In the genomic region with DNA sequence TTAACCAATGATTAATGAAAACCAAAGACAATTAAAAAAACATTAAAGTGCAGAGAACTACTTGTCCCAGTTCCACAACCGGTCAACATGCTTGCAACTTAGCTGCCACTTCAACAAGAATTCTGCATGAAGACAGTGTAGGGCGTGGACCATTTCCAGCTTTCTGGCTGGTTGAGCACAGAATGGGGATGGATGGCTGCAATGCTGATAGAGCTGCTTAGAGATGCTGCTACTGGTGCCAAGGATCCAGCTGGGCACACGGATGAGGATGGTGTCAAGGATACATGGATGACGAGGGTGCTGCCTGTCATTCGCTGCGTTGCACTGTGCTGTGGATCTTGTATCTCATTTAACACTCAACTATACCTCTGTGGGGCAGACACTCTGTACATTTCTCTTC, we compare ENCODE assay signal across 17 mouse cellular contexts.
"Had no signal": no experiment of that assay in that cellular context is flagged by ENCODE, and none has a peak within 500 bp of the region (broad histone marks: within the 10 kb centered on the region; RNA-seq: fewer than 3 reads in every experiment).

No protein-coding gene starts in this region.

- DNase-seq: retina, postnatal 1 day; right cerebral cortex, adult 18-20 months; right cerebral cortex, postnatal 14 days; right cerebral cortex, postnatal 25 days; right cerebral cortex, postnatal 4 days; spleen, adult 18-20 months; thymus, adult 18-20 months; thymus, adult 2 months; thymus, postnatal 14 days; thymus, postnatal 25 days; thymus, postnatal 36 days; thymus, postnatal 4 days had no signal

- H3K4me1 ChIP-seq: neural tube, embryonic 12.5 days; neural tube, embryonic 13.5 days; neural tube, embryonic 15.5 days; stomach, embryonic 15.5 days had no signal

- H3K4me3 ChIP-seq: neural tube, embryonic 12.5 days; neural tube, embryonic 13.5 days; neural tube, embryonic 15.5 days; stomach, embryonic 15.5 days had no signal

- H3K36me3 ChIP-seq: neural tube, embryonic 12.5 days; neural tube, embryonic 13.5 days; neural tube, embryonic 15.5 days; stomach, embryonic 15.5 days had no signal

- H3K27me3 ChIP-seq: neural tube, embryonic 12.5 days; neural tube, embryonic 13.5 days; neural tube, embryonic 15.5 days; stomach, embryonic 15.5 days had no signal

- H3K27ac ChIP-seq: neural tube, embryonic 12.5 days; neural tube, embryonic 13.5 days; neural tube, embryonic 15.5 days; stomach, embryonic 15.5 days; stomach, postnatal 0 days had no signal
